Mouse (Mus musculus) midbrain, postnatal 0 days (tissue): ENCODE data around the gene Epdr1. TPM values are rescaled to one million over a fixed set of nuclear protein-coding genes. Genes with fewer than 3 reads are reported as not detected.

Source experiments
- ATAC-seq: fragments of 200-750 bp; cut with Nextera tagmentation; 2 replicates; pipeline ENCODE4 v1.8.0; 2017; ENCODE audit warnings: moderate number of reproducible peaks, mild to moderate bottlenecking, moderate TSS enrichment, moderate library complexity; ENCODE audit not compliant: low FRiP score
- DNase-seq: peaks from one replicate; pipeline ENCODE4 v3.0.0-alpha.2; 2015; ENCODE audit warnings: low spot score
- H3K27ac ChIP-seq: fragments of 300-500 bp; sonication (generic); 2 replicates; pipeline ENCODE4 v1.5.1; 2014; ENCODE audit warnings: low read depth, mild to moderate bottlenecking, low read length, mixed read lengths
- H3K27me3 ChIP-seq: fragments of 300-500 bp; sonication (generic); 2 replicates; pipeline ENCODE4 v1.6.1; 2014; ENCODE audit warnings: low read length, control low read depth, mixed read lengths; ENCODE audit not compliant: insufficient read depth
- H3K36me3 ChIP-seq: fragments of 300-500 bp; sonication (generic); 2 replicates; pipeline ENCODE4 v1.6.1; 2014; ENCODE audit warnings: low read length, control low read depth, mixed read lengths; ENCODE audit not compliant: insufficient read depth
- H3K4me1 ChIP-seq: fragments of 300-500 bp; sonication (generic); 2 replicates; pipeline ENCODE4 v1.6.1; 2014; ENCODE audit warnings: mild to moderate bottlenecking, control low read depth, antibody characterized with exemption, low read length, mixed read lengths; ENCODE audit not compliant: insufficient read depth
- H3K4me2 ChIP-seq: fragments of 300-500 bp; sonication (generic); 2 replicates; pipeline ENCODE4 v1.6.1; 2014; ENCODE audit warnings: low read depth, mild to moderate bottlenecking, low read length, mixed read lengths; ENCODE audit not compliant: poor library complexity, severe bottlenecking
- H3K4me3 ChIP-seq: fragments of 300-500 bp; sonication (generic); 2 replicates; pipeline ENCODE4 v1.5.1; 2014; ENCODE audit warnings: low read depth, mild to moderate bottlenecking, low read length, moderate library complexity
- H3K9ac ChIP-seq: fragments of 300-500 bp; sonication (generic); replicated peaks from 2 replicates; pipeline ENCODE4 v1.6.1; 2014; ENCODE audit warnings: mild to moderate bottlenecking, low read length, moderate library complexity, mixed read lengths; ENCODE audit not compliant: poor library complexity, severe bottlenecking
- H3K9me3 ChIP-seq: fragments of 300-500 bp; sonication (generic); 2 replicates; pipeline ENCODE4 v1.6.1; 2016; ENCODE audit warnings: low read length, control low read depth
- CTCF ChIP-seq: IDR thresholded peaks from 2 replicates; pipeline ENCODE4 v1.5.1; 2016; ENCODE audit warnings: antibody characterized with exemption, mild to moderate bottlenecking
- WGBS: fragments of 180-500 bp; shearing (Covaris S2); extraction: QIAGEN DNeasy Blood & Tissue Kit; methylation state at CpG from one replicate; pipeline ENCODE4 v1.1.7; 2014; 5-methylcytosine and 5-hydroxymethylcytosine counted together
- polyA plus RNA-seq: library from polyadenylated mRNA; unstranded; fragments of >200 nt; fragmentation: Nextera tagmentation; extraction: Ambion mirVana; gene quantifications from 2 replicates; pipeline ENCODE4 v1.2.1, GENCODE M21; 2015
- total RNA-seq: library from RNA; depleted of rRNA; stranded (reverse); fragments of >200 nt; gene quantifications from 2 replicates; pipeline ENCODE4 v1.2.3, GENCODE M21; 2014

Epdr1 gene
- total and polyA plus RNA-seq, 2 experiments from 2014 or later = 29.1 to 32.9 TPM

DNA sequence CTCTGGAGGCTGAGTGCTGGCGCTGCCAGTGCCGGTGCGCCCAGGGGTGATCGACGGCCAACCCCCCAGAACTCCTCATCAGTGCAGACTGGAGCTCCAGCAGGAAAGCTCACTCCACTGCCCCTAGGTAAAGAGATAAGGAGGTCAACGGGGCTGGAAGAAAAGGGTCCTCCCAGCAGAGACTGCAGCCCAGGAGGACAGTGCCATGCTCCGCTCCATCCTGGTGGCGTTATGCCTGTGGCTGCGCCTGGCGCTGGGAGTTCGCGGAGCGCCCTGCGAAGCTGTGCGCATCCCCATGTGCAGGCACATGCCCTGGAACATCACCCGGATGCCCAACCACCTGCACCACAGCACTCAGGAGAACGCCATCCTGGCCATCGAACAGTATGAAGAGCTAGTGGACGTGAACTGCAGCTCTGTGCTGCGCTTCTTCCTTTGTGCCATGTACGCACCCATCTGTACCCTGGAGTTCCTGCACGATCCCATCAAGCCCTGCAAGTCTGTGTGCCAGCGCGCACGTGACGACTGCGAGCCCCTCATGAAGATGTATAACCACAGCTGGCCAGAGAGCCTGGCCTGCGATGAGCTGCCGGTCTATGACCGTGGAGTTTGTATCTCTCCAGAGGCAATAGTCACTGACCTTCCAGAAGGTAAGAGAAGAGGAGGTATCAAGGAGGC lies 3.6 kb upstream of the Epdr1 start:
- Histone ChIP-seq H3K36me3 (no peaks in the 10 kb centered on the region), H3K9me3 (no peaks in the 10 kb centered on the region), H3K4me1 (peaks cover 3% of the 10 kb centered on the region; the same call in 1 of the 2 replicates), H3K27ac (no peak overlapping the region), H3K4me3 (peak overlapping the region; percentile 45), H3K4me2 (peak overlapping the region; percentile 93), H3K9ac (peak overlapping the region; percentile 54), H3K27me3 (no peaks in the 10 kb centered on the region)
- ATAC-seq (peak; percentile 56), DNase-seq (peak; percentile 9)
- 14% methylated on average over 30 of the region's 30 CpGs for WGBS
- no peak for TF ChIP-seq CTCF

DNA sequence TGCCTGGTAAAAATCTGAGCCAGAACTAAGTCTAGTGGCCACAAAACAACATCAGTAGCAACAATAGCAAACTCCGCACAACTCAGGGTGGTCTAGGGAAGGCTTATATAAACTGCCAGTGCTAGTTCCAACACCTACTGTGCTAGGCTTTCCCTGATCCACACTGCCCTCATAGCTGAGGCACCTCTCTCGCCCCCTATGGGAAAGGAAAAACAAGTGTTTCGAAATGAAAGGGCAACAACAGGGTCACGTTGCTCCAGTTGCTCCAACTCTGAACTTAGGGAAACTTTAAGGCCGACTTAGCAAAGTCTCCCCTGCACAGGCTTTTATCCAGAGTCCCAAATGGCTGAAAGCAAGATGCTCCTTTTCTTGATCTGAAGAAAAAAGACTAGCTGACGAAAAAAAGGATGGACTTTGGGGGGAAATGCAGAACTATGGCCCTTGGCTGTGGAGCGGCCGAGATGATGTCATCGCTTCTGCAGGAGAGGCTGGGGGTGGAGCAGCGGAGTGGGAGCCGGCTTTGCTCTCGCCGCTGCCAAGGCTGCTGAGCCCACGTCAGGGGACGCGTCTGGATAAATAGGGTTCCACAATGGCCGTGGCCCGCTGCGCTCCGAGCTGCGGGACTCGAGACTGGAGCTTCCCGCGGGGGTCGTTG lies 3.0 kb upstream of the Epdr1 start, which contains the start of gene Sfrp4:
Gene Sfrp4, plus strand, starts transcription at position 532 of the 655 bp plus-strand sequence.
- Histone ChIP-seq H3K4me3 (peak within 1 kb of the TSS; percentile 45), H3K4me2 (peak within 1 kb of the TSS; percentile 93), H3K27me3 (no peaks in the 10 kb centered on the region), H3K36me3 (no peaks in the 10 kb centered on the region), H3K27ac (no peak within 1 kb of the TSS), H3K4me1 (peaks cover 8% of the 10 kb centered on the region; the same call in 1 of the 2 replicates), H3K9ac (peak within 1 kb of the TSS; percentile 54), H3K9me3 (no peaks in the 10 kb centered on the region)
- 2% methylated on average over 25 of the region's 25 CpGs for WGBS
- TF ChIP-seq CTCF = peak; percentile 61
- DNase-seq (peak; percentile 66), ATAC-seq (peak; percentile 71)

- 4% methylated on average over 5 of the region's 5 CpGs for WGBS
Measured at GRCm38 (mm10) chr13:19618841-19619215, 899 bp downstream of the Epdr1 start.

DNA sequence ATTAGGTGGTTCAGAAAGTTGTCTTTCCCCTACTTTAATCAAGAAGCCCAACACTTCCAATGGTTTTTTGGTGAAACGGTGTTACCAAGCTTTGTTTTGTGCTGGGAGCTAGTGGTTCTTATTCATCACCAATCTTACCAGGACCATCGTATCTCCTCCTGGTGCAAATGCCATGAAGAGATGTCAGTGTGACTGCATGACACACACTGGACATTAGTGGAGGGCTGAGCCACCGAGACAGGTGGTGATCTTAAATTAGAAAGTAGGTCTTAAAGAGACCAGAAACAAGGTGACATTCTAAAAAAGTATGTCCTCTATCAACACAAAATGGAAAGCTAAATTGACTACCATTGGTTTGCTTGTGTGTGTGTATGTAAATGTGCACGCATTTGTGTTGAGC lies 1.6 kb downstream of the Epdr1 start:
- no peak overlapping the region for H3K27ac ChIP-seq
- ATAC-seq = no peak
- H3K4me2 ChIP-seq = peak overlapping the region; percentile 82
- H3K36me3 ChIP-seq = no peaks in the 10 kb centered on the region
- H3K9ac ChIP-seq = no peak overlapping the region
- no peaks in the 10 kb centered on the region for H3K27me3 ChIP-seq
- DNase-seq = no peak
- H3K9me3 ChIP-seq = no peaks in the 10 kb centered on the region
- WGBS = 88% methylated on average over 4 of the region's 4 CpGs
- no peak for TF ChIP-seq CTCF
- peaks cover 7% of the 10 kb centered on the region; the same call in 1 of the 2 replicates for H3K4me1 ChIP-seq
- no peak overlapping the region for H3K4me3 ChIP-seq

More at GRCm38 (mm10) chr13:19618841-19619215, 899 bp downstream of the Epdr1 start:
- Histone ChIP-seq H3K27me3 (no peaks in the 10 kb centered on the region), H3K9me3 (no peaks in the 10 kb centered on the region), H3K4me3 (peak overlapping the region; percentile 86), H3K9ac (peak overlapping the region; percentile 88), H3K4me1 (peaks cover 10% of the 10 kb centered on the region; the same call in 1 of the 2 replicates), H3K27ac (peak overlapping the region; percentile 88), H3K36me3 (no peaks in the 10 kb centered on the region), H3K4me2 (peak overlapping the region; percentile 82)
- TF ChIP-seq CTCF = no peak
- peak; percentile 36 for DNase-seq
- ATAC-seq = peak; percentile 14; the same call in 1 of the 2 replicates

GRCm38 (mm10) chr13:19614311-19614710 lies 5.4 kb downstream of the Epdr1 start:
- H3K9ac ChIP-seq = no peak overlapping the region
- TF ChIP-seq CTCF = no peak
- no peak overlapping the region for H3K27ac ChIP-seq
- ATAC-seq = no peak
- 81% methylated on average over 1 of the region's 1 CpGs for WGBS
- H3K27me3 ChIP-seq = no peaks in the 10 kb centered on the region
- no peaks in the 10 kb centered on the region for H3K9me3 ChIP-seq
- H3K36me3 ChIP-seq = no peaks in the 10 kb centered on the region
- no peak overlapping the region for H3K4me3 ChIP-seq
- H3K4me2 ChIP-seq = no peak overlapping the region
- peaks cover 7% of the 10 kb centered on the region; the same call in 1 of the 2 replicates for H3K4me1 ChIP-seq
- no peak for DNase-seq

DNA sequence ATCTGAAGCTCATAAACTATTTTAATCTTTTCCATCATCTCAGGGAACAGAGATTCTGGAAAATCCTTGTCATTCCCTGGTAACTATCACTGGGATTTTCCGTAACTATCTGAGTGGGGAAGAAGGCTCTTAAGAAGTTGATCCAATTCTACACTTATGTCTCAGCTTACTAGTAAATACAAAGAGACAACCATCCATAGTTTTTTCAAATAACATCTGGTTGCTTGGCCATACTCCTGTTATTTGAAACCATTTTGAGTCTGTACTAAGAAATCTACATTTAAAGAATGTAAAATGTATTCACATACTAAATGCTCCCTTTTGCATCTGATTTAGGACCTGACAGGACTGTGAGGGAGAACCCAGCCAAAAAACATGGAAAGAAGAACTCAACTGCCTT lies 6.3 kb downstream of the Epdr1 start:
- no peak for ATAC-seq
- H3K36me3 ChIP-seq = no peaks in the 10 kb centered on the region
- WGBS = 64% methylated on average over 1 of the region's 1 CpGs

More for the DNA sequence above, 6.3 kb downstream of the Epdr1 start:
- Histone ChIP-seq H3K4me2 (no peak overlapping the region), H3K4me3 (no peak overlapping the region), H3K9ac (no peak overlapping the region), H3K9me3 (no peaks in the 10 kb centered on the region), H3K27me3 (no peaks in the 10 kb centered on the region), H3K4me1 (peaks cover 7% of the 10 kb centered on the region; the same call in 1 of the 2 replicates), H3K27ac (no peak overlapping the region)
- no peak for DNase-seq
- no peak for TF ChIP-seq CTCF
